ENCODE assay signal across 9 mouse cellular contexts in the genomic region with DNA sequence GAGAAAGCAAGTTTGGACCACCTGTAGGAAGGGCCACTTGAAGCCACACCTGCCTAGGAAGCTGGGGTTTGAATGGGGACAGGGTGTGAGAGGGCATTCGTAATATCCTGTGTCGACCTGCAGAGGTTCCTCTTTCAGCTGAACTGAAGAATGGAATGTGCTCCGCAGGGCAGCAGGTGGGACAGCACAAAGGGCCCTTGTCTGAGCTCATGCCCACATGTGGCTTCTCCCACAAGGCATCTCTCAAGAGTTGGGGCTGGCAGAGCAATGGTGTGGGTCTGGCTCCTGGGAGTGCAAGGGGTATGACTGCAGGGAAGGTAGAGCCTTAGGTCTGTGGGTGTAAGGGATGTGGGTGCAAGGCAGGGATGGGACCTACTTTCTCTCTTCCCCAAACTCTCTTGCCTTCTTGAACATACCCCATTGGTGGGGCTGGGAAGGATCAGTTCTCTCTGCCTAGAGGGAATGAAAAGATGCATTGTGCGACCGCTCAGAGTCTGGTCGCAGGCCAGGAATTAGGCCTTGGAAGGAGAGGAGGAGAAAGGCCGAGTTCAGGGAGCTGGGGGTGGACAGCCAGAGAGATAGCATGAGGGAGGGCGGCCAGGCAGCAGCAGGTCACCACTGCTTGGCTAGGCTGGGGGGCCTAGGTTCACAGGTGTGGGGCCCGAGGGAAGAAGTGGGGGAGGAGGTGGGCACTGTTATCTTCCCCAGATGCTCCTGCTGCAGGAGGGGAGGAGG.
DNase-seq lines count a peak whose midpoint lies in the region; ATAC-seq lines count a peak whose summit lies in the region.
"Had no signal": no experiment of that assay in that cellular context is flagged by ENCODE, and none has a peak within 500 bp of the region (broad histone marks: within the 10 kb centered on the region; RNA-seq: fewer than 3 reads in every experiment).

No protein-coding gene starts in this region.

- 42% methylated on average over 9 of the region's 9 CpGs for WGBS in midbrain, embryonic 10.5 days
- 38% methylated on average over 9 of the region's 9 CpGs for WGBS in midbrain, embryonic 11.5 days
- WGBS in forebrain, embryonic 12.5 days, result 23% methylated on average over 9 of the region's 9 CpGs
- 37% methylated on average over 9 of the region's 9 CpGs for WGBS in midbrain, embryonic 16.5 days

- peak overlapping the region; percentile 33 for H3K27ac ChIP-seq in midbrain, embryonic 10.5 days (replicated peaks)
- H3K27ac ChIP-seq in midbrain, embryonic 11.5 days (ENCODE audit: low read depth, low read length), result no peak overlapping the region
- no peak overlapping the region for H3K27ac ChIP-seq in forebrain, embryonic 12.5 days
- H3K27ac ChIP-seq in midbrain, embryonic 16.5 days (ENCODE audit: low read length), result peak overlapping the region; percentile 20; the same call in 1 of the 2 replicates

- peaks cover 37% of the 10 kb centered on the region for H3K4me1 ChIP-seq in midbrain, embryonic 10.5 days
- H3K4me1 ChIP-seq in midbrain, embryonic 11.5 days (ENCODE audit: control insufficient read depth, insufficient read depth, low read length), result peaks cover 12% of the 10 kb centered on the region
- peaks cover 23% of the 10 kb centered on the region for H3K4me1 ChIP-seq in forebrain, embryonic 12.5 days
- no peaks in the 10 kb centered on the region for H3K4me1 ChIP-seq in midbrain, embryonic 16.5 days (ENCODE audit: control insufficient read depth, insufficient read depth, low read length)

- H3K36me3 ChIP-seq in midbrain, embryonic 10.5 days, result peaks cover 20% of the 10 kb centered on the region
- no peaks in the 10 kb centered on the region for H3K36me3 ChIP-seq in midbrain, embryonic 11.5 days (ENCODE audit: control insufficient read depth, insufficient read depth, low read length)
- no peaks in the 10 kb centered on the region for H3K36me3 ChIP-seq in forebrain, embryonic 12.5 days (replicated peaks)
- no peaks in the 10 kb centered on the region for H3K36me3 ChIP-seq in midbrain, embryonic 16.5 days (ENCODE audit: control insufficient read depth, insufficient read depth, low read length)

- no peak for ATAC-seq in midbrain, embryonic 11.5 days (ENCODE audit: low FRiP score)
- peak; percentile 57 for ATAC-seq in forebrain, embryonic 12.5 days (ENCODE audit: low FRiP score)
- no peak for ATAC-seq in midbrain, embryonic 16.5 days

- no peaks in the 10 kb centered on the region for H3K9me3 ChIP-seq in midbrain, embryonic 10.5 days (replicated peaks)
- H3K9me3 ChIP-seq in midbrain, embryonic 11.5 days (ENCODE audit: control insufficient read depth, low read length), result no peaks in the 10 kb centered on the region
- H3K9me3 ChIP-seq in forebrain, embryonic 12.5 days, result no peaks in the 10 kb centered on the region
- no peaks in the 10 kb centered on the region for H3K9me3 ChIP-seq in midbrain, embryonic 16.5 days (replicated peaks; ENCODE audit: control insufficient read depth, low read length, poor library complexity, severe bottlenecking)

- no peak overlapping the region for H3K4me2 ChIP-seq in midbrain, embryonic 11.5 days
- H3K4me2 ChIP-seq in forebrain, embryonic 12.5 days, result no peak overlapping the region
- H3K4me2 ChIP-seq in midbrain, embryonic 16.5 days (ENCODE audit: low read length), result no peak overlapping the region

- H3K4me3 ChIP-seq in midbrain, embryonic 10.5 days, result no peak overlapping the region
- H3K4me3 ChIP-seq in midbrain, embryonic 11.5 days (ENCODE audit: low read depth, low read length), result no peak overlapping the region
- no peak overlapping the region for H3K4me3 ChIP-seq in forebrain, embryonic 12.5 days (replicated peaks)
- H3K4me3 ChIP-seq in midbrain, embryonic 16.5 days (ENCODE audit: low read depth, low read length), result no peak overlapping the region
- H3K4me3 ChIP-seq: myocyte had no signal

- no peak overlapping the region for H3K9ac ChIP-seq in midbrain, embryonic 11.5 days (ENCODE audit: low read length)
- no peak overlapping the region for H3K9ac ChIP-seq in forebrain, embryonic 12.5 days
- no peak overlapping the region for H3K9ac ChIP-seq in midbrain, embryonic 16.5 days (ENCODE audit: low read depth, low read length)

- peaks cover 70% of the 10 kb centered on the region for H3K27me3 ChIP-seq in midbrain, embryonic 10.5 days (ENCODE audit: low read depth, poor library complexity, severe bottlenecking)
- H3K27me3 ChIP-seq in midbrain, embryonic 11.5 days (ENCODE audit: control insufficient read depth, insufficient read depth, low read length), result peaks cover 14% of the 10 kb centered on the region
- peaks cover 15% of the 10 kb centered on the region; the same call in 1 of the 2 replicates for H3K27me3 ChIP-seq in forebrain, embryonic 12.5 days
- H3K27me3 ChIP-seq in midbrain, embryonic 16.5 days (ENCODE audit: control insufficient read depth, insufficient read depth, low read depth, low read length), result no peaks in the 10 kb centered on the region

- intact Hi-C loops in gastrocnemius, postnatal 36 days (cut with DNase I), result no loop called here

- DNase-seq in midbrain, embryonic 10.5 days (ENCODE audit: low spot score), result peak; percentile 11
- no peak for DNase-seq in midbrain, embryonic 11.5 days (ENCODE audit: low spot score, missing footprints)
- peak; percentile 55 to 65 for DNase-seq in layer of hippocampus, postnatal 10 days (ENCODE audit: low spot score in 2 of 2)
- no peak for DNase-seq in cerebellum, postnatal 36 days
- DNase-seq in gastrocnemius, postnatal 36 days, result no peak
- DNase-seq in adipocyte (ENCODE audit: low spot score), result no peak

Comparison
In these comparisons a context has a peak if more than half of its experiments do, and no peak if none do; other contexts are left out.
1. DNase-seq: peak in midbrain, embryonic 10.5 days (single experiment) and layer of hippocampus, postnatal 10 days (2 of 2); none in midbrain, embryonic 11.5 days (single experiment), cerebellum, postnatal 36 days (0 of 2), gastrocnemius, postnatal 36 days (0 of 2) and adipocyte (single experiment).
2. H3K27ac ChIP-seq: peak in midbrain, embryonic 10.5 days (single experiment) and midbrain, embryonic 16.5 days (single experiment); none in midbrain, embryonic 11.5 days (single experiment) and forebrain, embryonic 12.5 days (single experiment).